Mouse (Mus musculus): ENCODE results near the gene Arid1b. TPM values are rescaled to one million over a fixed set of nuclear protein-coding genes. Genes with fewer than 3 reads are reported as not detected.
"Not testable (repeated sequence)": the region's sequence is repeated elsewhere in the genome, so short reads cannot be mapped to it uniquely, and the experiment has no call there.

The Arid1b gene
- polyA plus RNA-seq, 1 experiment from 2014 or later, result 9.6 TPM

GRCm38 (mm10) chr17:5091490-5091889, 97.4 kb downstream of the Arid1b start:
- H3K27ac ChIP-seq (ENCODE audit: low read depth, low read length), result no peak overlapping the region
- H3K4me1 ChIP-seq (ENCODE audit: control insufficient read depth, insufficient read depth, low read depth, low read length), result peaks cover 19% of the 10 kb centered on the region
- H3K9me3 ChIP-seq (ENCODE audit: control insufficient read depth, low read length), result no peaks in the 10 kb centered on the region
- ATAC-seq, result 0 out of 2 replicates have a peak, but pooled peaks have one; percentile 6
- no peak overlapping the region for H3K4me3 ChIP-seq (ENCODE audit: low read length)
- no peak overlapping the region for H3K9ac ChIP-seq (ENCODE audit: low read depth, low read length)
- 84% methylated on average over 16 of the region's 16 CpGs for WGBS
- no peaks in the 10 kb centered on the region for H3K36me3 ChIP-seq (ENCODE audit: control insufficient read depth, insufficient read depth, low read length)
- no peak overlapping the region for H3K4me2 ChIP-seq (ENCODE audit: low read length)
- no peaks in the 10 kb centered on the region for H3K27me3 ChIP-seq (replicated peaks; ENCODE audit: control insufficient read depth, insufficient read depth, low read length)

GRCm38 (mm10) chr17:5091934-5092333, 97.8 kb downstream of the Arid1b start:
- no peaks in the 10 kb centered on the region for H3K36me3 ChIP-seq (ENCODE audit: control insufficient read depth, insufficient read depth, low read length)
- peaks cover 16% of the 10 kb centered on the region for H3K4me1 ChIP-seq (ENCODE audit: control insufficient read depth, insufficient read depth, low read depth, low read length)
- no peak overlapping the region for H3K27ac ChIP-seq (ENCODE audit: low read depth, low read length)
- H3K9me3 ChIP-seq (ENCODE audit: control insufficient read depth, low read length), result no peaks in the 10 kb centered on the region
- H3K4me2 ChIP-seq (ENCODE audit: low read length), result no peak overlapping the region
- 0 out of 2 replicates have a peak, but pooled peaks have one; percentile 16 for ATAC-seq
- 76% methylated on average over 10 of the region's 10 CpGs for WGBS
- no peak overlapping the region for H3K9ac ChIP-seq (ENCODE audit: low read depth, low read length)
- H3K27me3 ChIP-seq (replicated peaks; ENCODE audit: control insufficient read depth, insufficient read depth, low read length), result no peaks in the 10 kb centered on the region
- H3K4me3 ChIP-seq (ENCODE audit: low read length), result no peak overlapping the region

GRCm38 (mm10) chr17:5093343-5093742, 99.2 kb downstream of the Arid1b start:
- WGBS, result 57% methylated on average over 2 of the region's 2 CpGs

GRCm38 (mm10) chr17:5094636-5095035, 100.5 kb downstream of the Arid1b start:
- Histone ChIP-seq H3K36me3 (ENCODE audit: control insufficient read depth, insufficient read depth, low read length) (no peaks in the 10 kb centered on the region), H3K4me3 (ENCODE audit: low read length) (no peak overlapping the region), H3K9ac (ENCODE audit: low read depth, low read length) (no peak overlapping the region), H3K27ac (ENCODE audit: low read depth, low read length) (no peak overlapping the region), H3K4me2 (ENCODE audit: low read length) (no peak overlapping the region), H3K9me3 (ENCODE audit: control insufficient read depth, low read length) (no peaks in the 10 kb centered on the region), H3K27me3 (replicated peaks; ENCODE audit: control insufficient read depth, insufficient read depth, low read length) (no peaks in the 10 kb centered on the region), H3K4me1 (ENCODE audit: control insufficient read depth, insufficient read depth, low read depth, low read length) (peaks cover 16% of the 10 kb centered on the region)
- WGBS, result 94% methylated on average over 5 of the region's 5 CpGs
- no peak for ATAC-seq

More at GRCm38 (mm10) chr17:5093343-5093742, 99.2 kb downstream of the Arid1b start:
- H3K27me3 ChIP-seq (replicated peaks; ENCODE audit: control insufficient read depth, insufficient read depth, low read length); H3K4me3 ChIP-seq (ENCODE audit: low read length); H3K27ac ChIP-seq (ENCODE audit: low read depth, low read length); H3K9me3 ChIP-seq (ENCODE audit: control insufficient read depth, low read length); H3K36me3 ChIP-seq (ENCODE audit: control insufficient read depth, insufficient read depth, low read length); ATAC-seq; H3K4me2 ChIP-seq (ENCODE audit: low read length); H3K9ac ChIP-seq (ENCODE audit: low read depth, low read length): not testable (repeated sequence)
- H3K4me1 ChIP-seq (ENCODE audit: control insufficient read depth, insufficient read depth, low read depth, low read length), result peaks cover 19% of the 10 kb centered on the region

GRCm38 (mm10) chr17:5095741-5096140, 101.6 kb downstream of the Arid1b start:
- no peaks in the 10 kb centered on the region for H3K9me3 ChIP-seq (ENCODE audit: control insufficient read depth, low read length)
- no peaks in the 10 kb centered on the region for H3K36me3 ChIP-seq (ENCODE audit: control insufficient read depth, insufficient read depth, low read length)
- H3K4me2 ChIP-seq (ENCODE audit: low read length), result no peak overlapping the region
- H3K27ac ChIP-seq (ENCODE audit: low read depth, low read length), result no peak overlapping the region
- 74% methylated on average over 13 of the region's 13 CpGs for WGBS
- H3K27me3 ChIP-seq (replicated peaks; ENCODE audit: control insufficient read depth, insufficient read depth, low read length), result no peaks in the 10 kb centered on the region
- no peak for ATAC-seq
- H3K4me1 ChIP-seq (ENCODE audit: control insufficient read depth, insufficient read depth, low read depth, low read length), result peaks cover 11% of the 10 kb centered on the region
- H3K4me3 ChIP-seq (ENCODE audit: low read length), result no peak overlapping the region
- H3K9ac ChIP-seq (ENCODE audit: low read depth, low read length), result no peak overlapping the region

- Histone ChIP-seq H3K4me2 (ENCODE audit: low read length) (no peak overlapping the region), H3K9me3 (ENCODE audit: control insufficient read depth, low read length) (no peaks in the 10 kb centered on the region), H3K27ac (ENCODE audit: low read depth, low read length) (no peak overlapping the region), H3K9ac (ENCODE audit: low read depth, low read length) (no peak overlapping the region), H3K4me3 (ENCODE audit: low read length) (no peak overlapping the region), H3K4me1 (ENCODE audit: control insufficient read depth, insufficient read depth, low read depth, low read length) (peaks cover 15% of the 10 kb centered on the region), H3K36me3 (ENCODE audit: control insufficient read depth, insufficient read depth, low read length) (no peaks in the 10 kb centered on the region), H3K27me3 (replicated peaks; ENCODE audit: control insufficient read depth, insufficient read depth, low read length) (no peaks in the 10 kb centered on the region)
- 89% methylated on average over 4 of the region's 4 CpGs for WGBS
- no peak for ATAC-seq
These were observed 102.9 kb downstream of the Arid1b start for GRCm38 (mm10) chr17:5097046-5097445.

- no peak overlapping the region for H3K27ac ChIP-seq (ENCODE audit: low read depth, low read length)
These were observed 103.7 kb downstream of the Arid1b start for GRCm38 (mm10) chr17:5097545-5098475.

GRCm38 (mm10) chr17:5098727-5099126, 104.6 kb downstream of the Arid1b start:
- Histone ChIP-seq H3K4me1 (ENCODE audit: control insufficient read depth, insufficient read depth, low read depth, low read length) (peaks cover 15% of the 10 kb centered on the region), H3K9me3 (ENCODE audit: control insufficient read depth, low read length) (no peaks in the 10 kb centered on the region)
- 84% methylated on average over 7 of the region's 7 CpGs for WGBS

More at GRCm38 (mm10) chr17:5097545-5098475, 103.7 kb downstream of the Arid1b start:
- no peak overlapping the region for H3K9ac ChIP-seq (ENCODE audit: low read depth, low read length)
- H3K4me1 ChIP-seq (ENCODE audit: control insufficient read depth, insufficient read depth, low read depth, low read length), result peaks cover 15% of the 10 kb centered on the region
- no peaks in the 10 kb centered on the region for H3K36me3 ChIP-seq (ENCODE audit: control insufficient read depth, insufficient read depth, low read length)
- no peak overlapping the region for H3K4me3 ChIP-seq (ENCODE audit: low read length)
- no peaks in the 10 kb centered on the region for H3K9me3 ChIP-seq (ENCODE audit: control insufficient read depth, low read length)
- WGBS, result 70% methylated on average over 21 of the region's 21 CpGs
- no peak overlapping the region for H3K4me2 ChIP-seq (ENCODE audit: low read length)
- no peak for ATAC-seq
- no peaks in the 10 kb centered on the region for H3K27me3 ChIP-seq (replicated peaks; ENCODE audit: control insufficient read depth, insufficient read depth, low read length)

GRCm38 (mm10) chr17:5099238-5099637, 105.1 kb downstream of the Arid1b start:
- peaks cover 15% of the 10 kb centered on the region for H3K4me1 ChIP-seq (ENCODE audit: control insufficient read depth, insufficient read depth, low read depth, low read length)
- ATAC-seq, result no peak

More at GRCm38 (mm10) chr17:5098727-5099126, 104.6 kb downstream of the Arid1b start:
- Histone ChIP-seq H3K36me3 (ENCODE audit: control insufficient read depth, insufficient read depth, low read length) (no peaks in the 10 kb centered on the region), H3K4me2 (ENCODE audit: low read length) (no peak overlapping the region), H3K27ac (ENCODE audit: low read depth, low read length) (no peak overlapping the region), H3K9ac (ENCODE audit: low read depth, low read length) (no peak overlapping the region), H3K4me3 (ENCODE audit: low read length) (no peak overlapping the region), H3K27me3 (replicated peaks; ENCODE audit: control insufficient read depth, insufficient read depth, low read length) (no peaks in the 10 kb centered on the region)
- ATAC-seq, result no peak

More at GRCm38 (mm10) chr17:5099238-5099637, 105.1 kb downstream of the Arid1b start:
- Histone ChIP-seq H3K9me3 (ENCODE audit: control insufficient read depth, low read length) (no peaks in the 10 kb centered on the region), H3K27me3 (replicated peaks; ENCODE audit: control insufficient read depth, insufficient read depth, low read length) (no peaks in the 10 kb centered on the region), H3K36me3 (ENCODE audit: control insufficient read depth, insufficient read depth, low read length) (no peaks in the 10 kb centered on the region), H3K27ac (ENCODE audit: low read depth, low read length) (no peak overlapping the region), H3K4me2 (ENCODE audit: low read length) (no peak overlapping the region), H3K4me3 (ENCODE audit: low read length) (no peak overlapping the region), H3K9ac (ENCODE audit: low read depth, low read length) (no peak overlapping the region)
- 85% methylated on average over 4 of the region's 4 CpGs for WGBS

Data from hindbrain, embryonic 16.5 days (tissue).